Mouse (Mus musculus) spleen, adult 2 months (tissue): ENCODE results near the gene Bcl2l10. TPM values are rescaled to one million over a fixed set of nuclear protein-coding genes. Genes with fewer than 3 reads are reported as not detected.
A peak's percentile ranks its signal among the peaks of the same experiment; 100 is the strongest.

Experiments
- DNase-seq, 2 experiments: peaks; one replicate each; pipeline versions ENCODE4 v3.0.0 to v3.0.0-alpha.2; 2012 to 2021; ENCODE audit warnings: low spot score in 2 of 2, low read depth in 1 of 2
- H3K27ac ChIP-seq: fragments of 200-500 bp; 2 replicates; pipeline ENCODE4 v1.5.1; 2012; ENCODE audit warnings: low read length, inconsistent platforms; ENCODE audit not compliant: insufficient read depth
- H3K27me3 ChIP-seq: fragments of 200-500 bp; 2 replicates; pipeline ENCODE4 v1.6.1; 2012; ENCODE audit warnings: mild to moderate bottlenecking, moderate library complexity, low read length, inconsistent platforms; ENCODE audit not compliant: control insufficient read depth, insufficient read depth
- H3K36me3 ChIP-seq: fragments of 200-500 bp; 2 replicates; pipeline ENCODE4 v1.6.1; 2012; ENCODE audit warnings: mild to moderate bottlenecking, low read length, inconsistent platforms; ENCODE audit not compliant: control insufficient read depth, insufficient read depth
- H3K4me1 ChIP-seq: fragments of 200-500 bp; 2 replicates; pipeline ENCODE4 v1.6.1; 2011; ENCODE audit warnings: inconsistent platforms; ENCODE audit not compliant: control insufficient read depth, insufficient read depth, insufficient read length
- H3K4me3 ChIP-seq: fragments of 200-500 bp; 2 replicates; pipeline ENCODE4 v1.5.1; 2011; ENCODE audit warnings: mild to moderate bottlenecking, inconsistent platforms; ENCODE audit not compliant: insufficient read depth, insufficient read length; ENCODE audit errors: extremely low read depth
- CTCF ChIP-seq: fragments of 200-500 bp; IDR thresholded peaks from 2 replicates; pipeline ENCODE4 v1.5.1; 2011; ENCODE audit warnings: mild to moderate bottlenecking, inconsistent platforms; ENCODE audit not compliant: insufficient read depth, insufficient read length, insufficient replicate concordance; ENCODE audit errors: extremely low read depth
- POLR2A ChIP-seq: fragments of 200-500 bp; IDR thresholded peaks from 2 replicates; pipeline ENCODE4 v1.6.1; 2011; ENCODE audit warnings: low read depth, low read length, inconsistent platforms
- WGBS: fragments of 180-500 bp; shearing (Covaris S2); methylation state at CpG from one replicate; pipeline ENCODE4 v1.1.7; 2018; 5-methylcytosine and 5-hydroxymethylcytosine counted together
- polyA plus RNA-seq: library from polyadenylated mRNA; depleted of rRNA; stranded (reverse); fragments of >200 nt; gene quantifications from 2 replicates; pipeline ENCODE4 v1.2.3, GENCODE M21; 2012

The Bcl2l10 gene
- polyA plus RNA-seq, 1 experiment: not detected

GRCm38 (mm10) chr9:75342433-75342832 is 5.1 kb upstream of the Bcl2l10 start:
- Histone ChIP-seq H3K27ac (no peak overlapping the region), H3K36me3 (no peaks in the 10 kb centered on the region), H3K4me1 (no peaks in the 10 kb centered on the region), H3K4me3 (no peak overlapping the region), H3K27me3 (no peaks in the 10 kb centered on the region)
- no peak for DNase-seq
- 81% methylated on average over 4 of the region's 4 CpGs for WGBS
- TF ChIP-seq POLR2A: no peak
- TF ChIP-seq CTCF: no peak

DNA sequence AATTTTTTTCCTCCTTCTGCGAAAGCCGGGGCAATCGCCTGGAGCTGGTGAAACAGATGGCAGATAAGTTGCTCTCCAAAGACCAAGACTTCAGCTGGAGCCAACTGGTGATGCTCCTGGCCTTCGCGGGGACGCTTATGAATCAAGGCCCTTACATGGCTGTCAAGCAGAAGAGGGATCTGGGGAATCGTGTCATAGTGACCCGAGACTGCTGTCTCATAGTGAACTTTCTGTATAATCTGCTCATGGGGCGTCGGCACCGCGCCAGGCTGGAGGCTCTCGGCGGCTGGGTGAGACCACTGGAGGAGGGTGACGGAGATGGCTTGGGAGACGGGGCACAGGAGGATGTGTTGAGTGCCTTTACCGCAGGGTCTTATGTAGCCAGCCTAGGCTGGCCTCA is 508 bp downstream of the Bcl2l10 start:
- H3K27ac ChIP-seq: no peak overlapping the region
- 92% methylated on average over 17 of the region's 17 CpGs for WGBS
- no peaks in the 10 kb centered on the region for H3K36me3 ChIP-seq
- no peak for DNase-seq
- H3K27me3 ChIP-seq: no peaks in the 10 kb centered on the region
- no peak overlapping the region for H3K4me3 ChIP-seq
- H3K4me1 ChIP-seq: no peaks in the 10 kb centered on the region
- no peak for TF ChIP-seq POLR2A
- no peak for TF ChIP-seq CTCF

- H3K27ac ChIP-seq: no peak overlapping the region
- 89% methylated on average over 3 of the region's 3 CpGs for WGBS
- H3K4me1 ChIP-seq: no peaks in the 10 kb centered on the region
- H3K27me3 ChIP-seq: no peaks in the 10 kb centered on the region
- no peaks in the 10 kb centered on the region for H3K36me3 ChIP-seq
- TF ChIP-seq CTCF (no peak), POLR2A (no peak)
- H3K4me3 ChIP-seq: no peak overlapping the region
- DNase-seq: no peak
These were observed 1.1 kb downstream of the Bcl2l10 start for GRCm38 (mm10) chr9:75348641-75349040.

- DNase-seq: no peak
- 85% methylated on average over 8 of the region's 8 CpGs for WGBS
- H3K4me3 ChIP-seq: no peak overlapping the region
- no peaks in the 10 kb centered on the region for H3K4me1 ChIP-seq
- no peaks in the 10 kb centered on the region for H3K36me3 ChIP-seq
- H3K27me3 ChIP-seq: no peaks in the 10 kb centered on the region
- TF ChIP-seq CTCF (no peak), POLR2A (no peak)
- H3K27ac ChIP-seq: no peak overlapping the region
These were observed 5.5 kb downstream of the Bcl2l10 start for GRCm38 (mm10) chr9:75353094-75353493.

GRCm38 (mm10) chr9:75355783-75356182 is 8.2 kb downstream of the Bcl2l10 start:
- no peak for DNase-seq
- 81% methylated on average over 4 of the region's 4 CpGs for WGBS
- Histone ChIP-seq H3K4me3 (no peak overlapping the region), H3K27me3 (no peaks in the 10 kb centered on the region), H3K27ac (no peak overlapping the region), H3K36me3 (no peaks in the 10 kb centered on the region), H3K4me1 (no peaks in the 10 kb centered on the region)
- TF ChIP-seq POLR2A (no peak), CTCF (no peak)

DNA sequence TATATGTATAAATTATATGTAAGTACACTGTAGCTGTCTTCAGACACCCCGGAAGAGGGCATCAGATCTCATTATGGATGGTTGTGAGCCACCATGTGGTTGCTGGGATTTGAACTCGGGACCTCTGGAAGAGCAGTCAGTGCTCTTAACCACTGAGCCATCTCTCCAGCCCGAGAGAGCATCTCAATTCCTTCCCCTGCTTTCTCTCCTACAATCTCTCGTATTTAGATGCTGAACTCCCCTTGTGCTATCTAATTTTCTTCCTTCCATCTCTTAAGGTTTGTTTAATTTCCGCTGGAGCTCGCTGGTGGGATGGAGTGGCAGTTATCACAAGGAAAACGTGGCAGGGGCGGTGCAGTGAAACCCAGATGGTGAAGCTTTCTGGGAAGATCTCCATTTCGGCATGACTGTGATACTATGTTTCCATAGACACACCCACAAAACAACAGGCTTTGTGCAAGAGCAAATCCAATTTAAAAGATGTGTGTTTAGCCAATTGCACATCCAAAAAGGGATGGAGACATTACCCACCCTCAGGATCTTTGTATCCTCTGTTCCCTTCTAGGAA is 9.6 kb downstream of the Bcl2l10 start:
- Histone ChIP-seq H3K27me3 (no peaks in the 10 kb centered on the region), H3K36me3 (no peaks in the 10 kb centered on the region), H3K4me3 (no peak overlapping the region), H3K27ac (no peak overlapping the region), H3K4me1 (no peaks in the 10 kb centered on the region)
- no peak for TF ChIP-seq CTCF
- TF ChIP-seq POLR2A: no peak
- WGBS: 78% methylated on average over 9 of the region's 9 CpGs
- DNase-seq: no peak

DNA sequence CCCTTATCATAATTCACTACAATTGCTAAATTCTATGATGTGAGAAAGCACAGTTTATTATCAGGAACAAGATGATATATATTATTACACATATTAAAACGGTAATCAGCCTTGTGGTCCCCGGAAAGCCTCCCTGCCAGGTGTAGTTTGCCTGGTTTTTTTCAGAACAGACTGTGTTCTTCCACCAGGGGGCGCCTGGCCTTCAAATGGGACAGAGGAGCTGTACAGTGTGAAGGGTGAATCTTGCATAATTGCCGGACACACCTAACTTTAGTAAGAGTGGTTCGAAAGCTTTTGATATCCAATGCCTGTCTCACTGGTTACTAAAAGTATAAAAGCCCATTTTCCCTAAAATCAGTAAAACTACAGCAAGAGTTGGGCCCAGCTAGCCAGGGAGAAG is 14.1 kb downstream of the Bcl2l10 start:
- Histone ChIP-seq H3K27me3 (no peaks in the 10 kb centered on the region), H3K4me3 (no peak overlapping the region), H3K4me1 (no peaks in the 10 kb centered on the region), H3K27ac (no peak overlapping the region), H3K36me3 (no peaks in the 10 kb centered on the region)
- WGBS: 8% methylated on average over 5 of the region's 5 CpGs
- no peak for TF ChIP-seq POLR2A
- TF ChIP-seq CTCF: peak; percentile 78; the same call in 1 of the 2 replicates
- DNase-seq: peak; percentile 53 to 75
